Mouse (Mus musculus): ENCODE results near the gene Aldh4a1. TPM values are rescaled to one million over a fixed set of nuclear protein-coding genes. Genes with fewer than 3 reads are reported as not detected.

Gene Aldh4a1
- polyA plus RNA-seq, 1 experiment = 7.0 TPM

DNA sequence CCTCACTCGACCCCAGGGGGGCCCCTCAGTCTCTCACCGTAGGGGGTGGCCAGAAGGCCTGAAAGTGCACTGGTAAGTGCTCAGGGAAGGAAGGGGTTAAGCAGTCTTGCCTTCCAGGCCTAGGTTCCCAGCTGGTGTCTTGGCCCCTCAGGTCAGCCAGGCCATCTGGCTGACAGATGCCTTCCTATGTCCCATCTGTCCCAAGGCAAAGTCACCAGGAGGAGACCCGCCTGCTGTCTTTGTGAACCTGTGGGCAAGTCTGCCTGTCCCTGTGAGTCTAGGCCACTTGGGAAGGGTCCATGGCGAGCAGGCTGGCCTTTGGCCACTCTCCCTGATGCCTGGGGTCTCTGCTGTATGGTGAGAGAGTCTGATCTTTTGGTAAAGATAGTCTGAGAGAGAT, 32.2 kb upstream of the Aldh4a1 start:
- Histone ChIP-seq H3K4me1 (ENCODE audit: control insufficient read depth, insufficient read depth, low read length) (no peaks in the 10 kb centered on the region; the same call in 1 of the 2 replicates), H3K36me3 (ENCODE audit: control insufficient read depth, insufficient read depth, low read length) (no peaks in the 10 kb centered on the region), H3K27ac (ENCODE audit: control insufficient read depth, insufficient read depth, low read depth, low read length) (no peak overlapping the region), H3K4me3 (ENCODE audit: control insufficient read depth, low read depth, low read length) (no peak overlapping the region), H3K27me3 (ENCODE audit: control insufficient read depth, insufficient read depth, low read length) (no peaks in the 10 kb centered on the region)
- TF ChIP-seq POLR2A (IDR thresholded peaks at IDR 0.05; ENCODE audit: control insufficient read depth, low read depth, low read length) (no peak), CTCF (IDR thresholded peaks at IDR 0.05; ENCODE audit: control insufficient read depth, insufficient read depth, insufficient replicate concordance, low read depth, low read length) (no peak)

DNA sequence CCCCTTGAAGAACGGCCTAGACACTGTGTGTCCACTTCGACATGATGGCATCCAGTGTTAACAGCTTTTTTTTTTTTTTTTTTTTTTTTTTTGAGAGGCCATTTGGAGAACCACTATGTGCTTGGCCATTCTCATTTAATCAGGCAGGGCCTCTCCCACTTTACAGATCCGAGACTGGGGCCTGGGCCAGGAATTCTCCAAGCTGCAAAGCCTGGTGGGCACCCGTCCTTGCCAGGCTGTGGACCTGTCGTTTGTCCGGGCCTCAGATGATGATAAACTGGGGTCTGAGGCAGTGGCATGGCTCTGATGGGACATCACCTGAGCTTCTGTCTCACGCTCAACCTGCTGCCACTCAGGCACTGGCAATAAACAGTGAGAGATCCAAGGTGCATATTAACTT, 29.8 kb upstream of the Aldh4a1 start:
- Histone ChIP-seq H3K27me3 (ENCODE audit: control insufficient read depth, insufficient read depth, low read length) (no peaks in the 10 kb centered on the region), H3K36me3 (ENCODE audit: control insufficient read depth, insufficient read depth, low read length) (no peaks in the 10 kb centered on the region), H3K27ac (ENCODE audit: control insufficient read depth, insufficient read depth, low read depth, low read length) (no peak overlapping the region), H3K4me1 (ENCODE audit: control insufficient read depth, insufficient read depth, low read length) (peaks cover 3% of the 10 kb centered on the region), H3K4me3 (ENCODE audit: control insufficient read depth, low read depth, low read length) (no peak overlapping the region)
- TF ChIP-seq CTCF (IDR thresholded peaks at IDR 0.05; ENCODE audit: control insufficient read depth, insufficient read depth, insufficient replicate concordance, low read depth, low read length) (no peak), POLR2A (IDR thresholded peaks at IDR 0.05; ENCODE audit: control insufficient read depth, low read depth, low read length) (no peak)

DNA sequence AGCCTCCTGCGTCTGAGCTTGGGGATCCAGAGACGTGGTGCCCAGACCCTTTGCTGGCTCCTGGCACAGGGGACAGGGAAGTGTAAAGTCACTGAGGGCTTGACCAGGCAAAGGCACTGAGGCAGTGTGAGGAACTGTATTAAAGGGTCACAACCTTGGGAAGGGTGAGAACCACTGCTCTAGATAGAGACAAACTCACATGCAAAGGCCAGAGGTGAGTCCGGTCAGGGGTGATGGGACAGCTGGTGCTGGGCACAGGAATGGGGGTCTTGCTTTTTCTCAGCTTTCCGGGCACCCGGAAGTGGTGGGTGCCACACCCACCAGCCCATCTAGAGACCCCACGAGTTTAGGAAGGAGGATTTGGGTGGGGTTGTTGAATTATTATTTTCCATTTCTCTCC, 29.3 kb upstream of the Aldh4a1 start:
- no peak overlapping the region for H3K27ac ChIP-seq (ENCODE audit: control insufficient read depth, insufficient read depth, low read depth, low read length)
- TF ChIP-seq POLR2A (IDR thresholded peaks at IDR 0.05; ENCODE audit: control insufficient read depth, low read depth, low read length) (no peak), CTCF (IDR thresholded peaks at IDR 0.05; ENCODE audit: control insufficient read depth, insufficient read depth, insufficient replicate concordance, low read depth, low read length) (no peak)
- H3K27me3 ChIP-seq (ENCODE audit: control insufficient read depth, insufficient read depth, low read length) = no peaks in the 10 kb centered on the region
- peaks cover 4% of the 10 kb centered on the region for H3K4me1 ChIP-seq (ENCODE audit: control insufficient read depth, insufficient read depth, low read length)
- no peak overlapping the region for H3K4me3 ChIP-seq (ENCODE audit: control insufficient read depth, low read depth, low read length)
- H3K36me3 ChIP-seq (ENCODE audit: control insufficient read depth, insufficient read depth, low read length) = no peaks in the 10 kb centered on the region

DNA sequence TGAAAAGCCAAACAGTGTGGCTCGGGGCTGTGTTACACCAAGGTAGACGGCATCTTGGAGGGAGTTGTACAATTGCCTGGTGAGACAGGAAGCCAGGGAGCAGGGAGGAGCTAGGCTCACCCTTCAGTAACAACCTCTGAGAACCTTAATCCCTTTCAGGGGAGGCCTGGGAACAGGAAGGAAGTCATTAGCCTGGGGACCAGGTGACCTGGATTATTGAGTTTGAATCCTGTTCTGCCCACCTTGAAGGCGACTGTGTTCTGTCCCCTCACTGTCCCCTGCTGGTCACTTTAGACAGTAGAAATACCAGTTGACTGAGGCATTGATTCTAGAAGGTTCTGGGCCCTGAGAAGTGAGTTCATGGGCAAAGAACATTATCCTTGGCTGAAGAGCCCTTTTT, 28.6 kb upstream of the Aldh4a1 start:
- Histone ChIP-seq H3K27me3 (ENCODE audit: control insufficient read depth, insufficient read depth, low read length) (no peaks in the 10 kb centered on the region), H3K27ac (ENCODE audit: control insufficient read depth, insufficient read depth, low read depth, low read length) (no peak overlapping the region), H3K4me3 (ENCODE audit: control insufficient read depth, low read depth, low read length) (no peak overlapping the region), H3K36me3 (ENCODE audit: control insufficient read depth, insufficient read depth, low read length) (no peaks in the 10 kb centered on the region), H3K4me1 (ENCODE audit: control insufficient read depth, insufficient read depth, low read length) (peaks cover 7% of the 10 kb centered on the region)
- no peak for TF ChIP-seq POLR2A (IDR thresholded peaks at IDR 0.05; ENCODE audit: control insufficient read depth, low read depth, low read length)
- TF ChIP-seq CTCF (IDR thresholded peaks at IDR 0.05; ENCODE audit: control insufficient read depth, insufficient read depth, insufficient replicate concordance, low read depth, low read length) = no peak

DNA sequence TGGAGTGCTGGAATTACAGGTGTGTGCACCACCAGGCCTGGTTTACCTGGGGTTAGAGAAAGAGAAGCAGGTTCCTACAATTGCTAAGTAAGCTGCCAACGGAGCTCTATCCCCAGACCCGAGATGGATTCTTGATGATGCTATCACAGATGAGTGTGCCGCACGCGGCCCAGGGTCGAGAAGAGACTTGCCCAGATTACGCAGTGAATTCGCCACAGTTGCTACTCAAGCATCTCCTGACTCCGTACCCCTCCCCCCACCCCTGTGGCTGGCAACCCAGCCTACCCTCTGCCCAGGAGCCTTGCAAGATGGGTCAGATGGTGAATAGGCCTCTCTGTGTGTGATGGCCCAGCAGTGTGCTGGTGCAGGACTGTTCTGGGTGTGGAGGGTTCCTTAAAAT, 26.0 kb upstream of the Aldh4a1 start:
- Histone ChIP-seq H3K27me3 (ENCODE audit: control insufficient read depth, insufficient read depth, low read length) (no peaks in the 10 kb centered on the region), H3K4me3 (ENCODE audit: control insufficient read depth, low read depth, low read length) (no peak overlapping the region), H3K4me1 (ENCODE audit: control insufficient read depth, insufficient read depth, low read length) (peaks cover 7% of the 10 kb centered on the region), H3K36me3 (ENCODE audit: control insufficient read depth, insufficient read depth, low read length) (no peaks in the 10 kb centered on the region), H3K27ac (ENCODE audit: control insufficient read depth, insufficient read depth, low read depth, low read length) (no peak overlapping the region)
- no peak for TF ChIP-seq CTCF (IDR thresholded peaks at IDR 0.05; ENCODE audit: control insufficient read depth, insufficient read depth, insufficient replicate concordance, low read depth, low read length)
- TF ChIP-seq POLR2A (IDR thresholded peaks at IDR 0.05; ENCODE audit: control insufficient read depth, low read depth, low read length) = no peak

DNA sequence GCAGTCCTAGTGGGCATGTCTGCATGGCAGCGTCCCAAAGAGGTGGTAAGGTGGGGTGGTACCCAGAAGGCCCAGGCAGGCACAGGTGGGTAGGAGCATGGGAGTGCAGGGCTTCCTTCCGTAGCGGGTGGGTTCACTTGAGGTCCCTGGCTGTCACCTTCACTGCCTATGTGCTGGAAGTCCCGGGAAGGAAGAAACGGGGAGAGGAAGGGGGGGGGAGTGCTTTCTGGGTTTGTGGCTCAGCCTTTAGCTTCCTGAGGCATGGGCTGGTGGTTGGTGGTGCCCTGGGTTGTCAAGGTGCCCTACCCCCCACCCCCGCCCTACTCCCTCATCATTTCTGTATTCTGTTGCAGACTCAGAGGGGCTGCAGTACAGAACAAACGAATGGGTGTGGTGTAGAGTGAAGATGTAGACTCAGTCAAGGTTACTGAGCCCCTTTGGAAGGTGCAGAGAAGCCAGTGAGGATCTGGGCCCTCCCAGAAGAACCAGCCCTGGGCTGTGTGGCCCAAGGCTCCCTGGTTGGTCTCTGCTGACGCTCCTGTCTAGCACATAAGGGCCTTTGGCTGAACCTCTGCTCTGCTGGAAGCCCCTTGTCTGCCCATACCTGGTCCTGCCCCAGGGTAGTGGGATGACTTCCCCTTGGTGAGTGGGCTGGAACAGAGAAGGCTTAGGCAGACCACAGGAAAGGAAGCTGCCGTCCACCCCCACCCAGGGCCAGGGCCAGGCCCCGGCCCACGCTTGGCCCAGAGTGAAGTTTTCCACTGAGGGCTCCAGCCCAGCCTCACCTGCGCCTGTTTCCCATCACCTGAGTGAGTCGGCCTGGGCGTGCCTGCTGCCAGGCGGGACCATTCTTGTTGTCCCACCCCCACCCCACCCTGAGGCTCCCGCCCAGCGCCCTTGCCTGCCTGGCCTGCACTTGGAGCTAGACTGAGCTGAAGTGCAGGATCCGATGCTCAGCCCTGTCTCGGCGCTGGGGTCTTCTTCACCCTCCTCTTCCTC, 25.1 kb upstream of the Aldh4a1 start:
- H3K36me3 ChIP-seq (ENCODE audit: control insufficient read depth, insufficient read depth, low read length) = no peaks in the 10 kb centered on the region
- no peak overlapping the region for H3K4me3 ChIP-seq (ENCODE audit: control insufficient read depth, low read depth, low read length)
- no peak overlapping the region for H3K27ac ChIP-seq (ENCODE audit: control insufficient read depth, insufficient read depth, low read depth, low read length)
- no peaks in the 10 kb centered on the region for H3K27me3 ChIP-seq (ENCODE audit: control insufficient read depth, insufficient read depth, low read length)
- TF ChIP-seq CTCF (IDR thresholded peaks at IDR 0.05; ENCODE audit: control insufficient read depth, insufficient read depth, insufficient replicate concordance, low read depth, low read length) = no peak
- no peak for TF ChIP-seq POLR2A (IDR thresholded peaks at IDR 0.05; ENCODE audit: control insufficient read depth, low read depth, low read length)
- H3K4me1 ChIP-seq (ENCODE audit: control insufficient read depth, insufficient read depth, low read length) = peaks cover 9% of the 10 kb centered on the region

DNA sequence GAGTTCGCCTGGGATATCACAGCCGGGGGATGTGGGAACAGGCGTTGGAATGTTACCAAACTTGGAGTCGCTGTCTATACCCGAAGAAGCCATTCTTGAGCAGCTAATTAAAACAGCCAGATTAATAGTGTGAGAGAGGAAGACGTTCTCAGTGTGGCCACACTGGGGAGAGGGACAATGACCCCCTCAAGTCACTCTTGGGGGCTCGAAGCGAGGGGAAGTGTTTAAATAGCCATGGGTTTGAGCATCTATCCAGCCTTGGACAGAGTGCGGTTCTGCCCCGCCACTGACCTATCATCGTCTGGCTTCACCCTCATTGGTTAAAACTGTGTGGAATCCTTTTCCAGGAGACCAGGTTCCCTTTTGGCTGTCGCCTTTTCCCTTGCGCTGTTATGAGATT, 24.3 kb upstream of the Aldh4a1 start:
- Histone ChIP-seq H3K4me3 (ENCODE audit: control insufficient read depth, low read depth, low read length) (no peak overlapping the region), H3K36me3 (ENCODE audit: control insufficient read depth, insufficient read depth, low read length) (no peaks in the 10 kb centered on the region), H3K27me3 (ENCODE audit: control insufficient read depth, insufficient read depth, low read length) (no peaks in the 10 kb centered on the region), H3K27ac (ENCODE audit: control insufficient read depth, insufficient read depth, low read depth, low read length) (0 out of 2 replicates have a peak overlapping the region, but pooled peaks have one; percentile 9), H3K4me1 (ENCODE audit: control insufficient read depth, insufficient read depth, low read length) (peaks cover 12% of the 10 kb centered on the region)
- TF ChIP-seq CTCF (IDR thresholded peaks at IDR 0.05; ENCODE audit: control insufficient read depth, insufficient read depth, insufficient replicate concordance, low read depth, low read length) = no peak
- TF ChIP-seq POLR2A (IDR thresholded peaks at IDR 0.05; ENCODE audit: control insufficient read depth, low read depth, low read length) = no peak

Measured in testis, adult 2 months (tissue).